Mouse (Mus musculus) spleen, postnatal 14 days (tissue): ENCODE data around the gene Stk16.

Experiments
- DNase-seq, 2 experiments: peaks; one replicate each; pipeline ENCODE4 v3.0.0; 2021 to 2022; ENCODE audit warnings: low spot score in 2 of 2

Stk16 gene

DNA sequence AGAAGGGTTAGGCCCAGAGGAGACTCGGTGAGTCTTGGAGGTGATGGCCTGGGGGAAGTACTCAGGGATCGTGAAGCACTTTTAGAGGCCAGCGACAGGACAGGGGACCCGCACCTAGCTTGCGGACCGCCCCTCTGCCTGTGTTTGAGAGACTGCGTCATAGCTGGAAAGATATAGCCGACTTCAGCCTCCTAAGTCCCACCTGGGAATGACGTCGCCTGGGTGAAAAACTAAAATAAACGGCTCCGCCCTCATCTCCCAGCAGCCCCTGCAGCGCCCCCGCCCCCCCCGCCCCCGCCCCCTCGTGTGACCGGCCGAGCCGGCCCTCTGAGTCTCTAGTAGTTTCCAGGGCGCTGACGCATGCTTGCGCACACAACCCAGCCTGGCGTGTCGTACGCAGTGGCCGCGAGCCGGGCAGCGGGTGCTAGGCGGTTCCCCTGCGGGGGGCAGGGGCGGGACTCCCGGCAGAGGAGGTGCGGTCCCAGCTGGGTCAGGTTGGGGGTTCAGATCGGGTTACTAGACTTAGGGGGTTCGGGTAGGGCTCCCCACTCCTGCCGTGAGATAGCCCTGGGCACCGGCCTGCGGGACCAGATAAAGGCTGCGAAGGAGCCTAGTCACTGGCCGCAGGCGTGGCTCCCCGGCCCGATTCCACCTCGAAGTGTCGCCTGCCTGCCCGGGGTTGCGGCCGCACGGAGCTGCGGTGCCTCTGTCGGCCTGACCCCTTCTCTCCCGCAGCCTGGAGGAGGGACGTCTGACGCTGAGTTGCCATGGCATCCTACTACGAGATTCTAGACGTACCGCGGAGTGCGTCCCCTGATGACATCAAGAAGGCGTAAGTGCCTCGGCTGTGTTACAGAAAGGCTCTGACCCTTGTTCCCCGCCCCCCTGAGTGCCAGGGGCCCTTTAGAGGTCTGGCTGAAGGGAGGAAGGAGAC is 25.7 kb downstream of the Stk16 start, which contains the start of gene Dnajb2:
Gene Dnajb2, plus strand, starts transcription at position 290 of the 934 bp plus-strand sequence.
- DNase-seq: peak; percentile 79 to 82

GRCm38 (mm10) chr1:75239591-75239990 is 29.0 kb downstream of the Stk16 start:
- no peak for DNase-seq

DNA sequence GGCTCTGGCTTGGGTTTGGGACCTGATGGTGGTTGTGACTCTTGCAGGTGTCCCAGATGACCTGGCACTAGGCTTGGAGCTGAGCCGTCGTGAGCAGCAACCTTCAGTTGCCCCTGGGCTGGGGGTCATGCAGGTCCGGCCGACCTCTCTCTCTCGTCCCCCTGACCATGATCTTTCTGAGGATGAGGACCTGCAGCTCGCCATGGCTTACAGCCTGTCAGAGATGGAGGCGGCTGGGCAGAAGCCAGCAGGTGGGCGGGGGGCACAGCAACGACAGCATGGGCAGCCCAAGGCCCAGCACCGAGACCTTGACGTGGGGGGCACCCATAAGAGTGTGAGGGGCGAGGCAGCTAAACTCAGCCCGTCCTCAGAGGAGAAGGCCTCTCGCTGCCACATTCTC is 32.8 kb downstream of the Stk16 start:
- DNase-seq: no peak

DNA sequence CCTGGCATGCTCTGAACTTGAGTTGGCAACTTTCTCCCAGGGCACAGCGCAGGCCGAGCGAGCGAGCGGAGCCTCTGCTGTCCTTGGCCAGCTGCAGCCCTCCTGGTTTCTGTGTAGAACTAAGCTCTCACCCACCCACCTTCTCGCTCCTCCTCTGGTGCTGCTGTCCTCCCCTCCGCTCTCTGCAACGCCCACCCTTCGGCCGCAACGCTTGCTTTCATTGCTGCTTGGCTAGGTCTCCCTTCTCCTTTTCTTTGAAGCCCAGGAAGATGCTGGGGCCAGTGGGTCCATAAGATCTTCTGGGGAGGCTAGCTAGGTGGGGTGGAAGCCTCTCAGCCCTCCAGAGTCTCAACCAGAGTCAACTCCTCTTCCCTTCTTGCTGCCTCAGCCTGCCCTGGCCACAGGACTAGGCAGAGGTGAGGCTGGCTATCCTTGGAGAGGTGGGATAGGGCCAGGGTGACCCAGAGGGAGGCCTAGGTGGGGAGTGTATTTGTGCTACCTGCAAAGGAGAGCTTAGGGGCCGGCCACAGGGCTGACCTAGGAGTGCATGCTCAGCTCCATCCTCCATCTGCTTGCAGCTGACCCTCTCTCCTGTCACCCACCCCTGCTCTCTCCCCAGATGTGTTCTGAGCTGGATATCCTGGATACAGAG is 33.7 kb downstream of the Stk16 start:
- DNase-seq: no peak

GRCm38 (mm10) chr1:75244836-75245235 is 34.2 kb downstream of the Stk16 start:
- DNase-seq: no peak

- no peak for DNase-seq
These were observed 36.7 kb downstream of the Stk16 start for GRCm38 (mm10) chr1:75247071-75247930.

GRCm38 (mm10) chr1:75248041-75248772 is 37.6 kb downstream of the Stk16 start:
- no peak for DNase-seq

DNA sequence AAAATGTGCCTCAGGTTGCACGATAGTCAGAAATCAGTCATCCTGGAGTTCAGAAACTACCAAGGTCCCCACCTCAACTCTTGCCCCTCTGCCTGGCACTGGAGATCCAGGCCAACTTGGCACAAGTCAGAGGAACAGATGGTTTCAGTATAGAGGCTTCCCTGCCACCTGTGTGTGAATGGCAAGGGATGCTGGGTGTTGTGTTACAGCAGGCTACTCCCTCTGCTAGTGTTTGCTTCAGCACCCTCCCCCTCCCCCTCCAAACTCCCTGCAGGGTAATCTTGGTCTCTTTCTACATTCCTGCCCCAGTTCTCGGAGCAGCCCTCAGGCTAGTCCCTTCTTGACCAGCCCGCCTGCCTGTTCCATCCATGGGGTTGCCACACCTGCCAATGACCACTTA is 39.9 kb downstream of the Stk16 start:
- no peak for DNase-seq

DNA sequence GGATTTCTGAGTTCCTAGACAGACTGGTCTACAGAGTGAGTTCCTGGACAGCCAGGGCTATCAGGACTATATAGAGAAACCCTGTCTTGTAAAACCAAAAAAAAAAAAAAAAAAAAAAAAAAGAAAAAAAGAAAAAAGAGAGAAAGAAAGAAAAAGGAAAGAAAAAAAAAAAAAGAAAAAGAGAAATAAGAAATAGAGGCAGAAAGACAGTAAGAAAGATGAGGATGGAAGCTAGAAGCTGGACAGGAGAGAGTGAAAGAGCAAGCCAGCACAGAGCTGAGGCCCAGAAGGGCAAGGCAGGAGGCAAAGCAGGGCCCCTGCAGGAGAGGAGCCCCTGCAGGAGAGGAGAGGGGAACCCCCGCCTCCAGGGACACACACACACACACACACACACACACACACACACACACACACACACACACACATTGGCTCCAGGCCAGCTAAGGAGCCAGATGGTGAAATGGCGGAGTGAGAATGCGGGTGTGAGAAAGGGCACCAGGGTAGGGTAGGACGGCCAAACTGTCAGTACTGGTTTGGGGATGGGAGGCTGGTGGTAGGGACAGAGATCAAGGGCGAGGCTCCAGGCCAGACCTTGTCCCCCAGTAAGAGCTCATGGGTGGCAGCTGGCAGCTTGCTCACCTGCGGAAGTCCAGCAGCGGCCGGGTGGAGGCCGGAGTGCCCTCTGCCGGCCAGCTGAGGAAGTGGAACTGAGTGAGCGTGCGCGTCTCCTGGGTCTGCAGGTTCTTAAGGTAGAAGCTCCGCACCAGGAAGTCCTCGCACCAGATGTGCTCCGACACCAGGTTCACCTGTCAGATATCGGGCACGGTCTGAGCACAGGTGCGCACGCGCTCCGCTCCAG is 40.7 kb downstream of the Stk16 start:
- DNase-seq: peak; percentile 82 to 88

GRCm38 (mm10) chr1:75252308-75252707 is 41.7 kb downstream of the Stk16 start:
- no peak for DNase-seq

GRCm38 (mm10) chr1:75253029-75253428 is 42.4 kb downstream of the Stk16 start:
- no peak for DNase-seq

- peak; percentile 77 to 89 for DNase-seq
These were observed 43.4 kb downstream of the Stk16 start for GRCm38 (mm10) chr1:75253849-75254624.

GRCm38 (mm10) chr1:75254625-75255013 is 44.0 kb downstream of the Stk16 start:
- no peak for DNase-seq

DNA sequence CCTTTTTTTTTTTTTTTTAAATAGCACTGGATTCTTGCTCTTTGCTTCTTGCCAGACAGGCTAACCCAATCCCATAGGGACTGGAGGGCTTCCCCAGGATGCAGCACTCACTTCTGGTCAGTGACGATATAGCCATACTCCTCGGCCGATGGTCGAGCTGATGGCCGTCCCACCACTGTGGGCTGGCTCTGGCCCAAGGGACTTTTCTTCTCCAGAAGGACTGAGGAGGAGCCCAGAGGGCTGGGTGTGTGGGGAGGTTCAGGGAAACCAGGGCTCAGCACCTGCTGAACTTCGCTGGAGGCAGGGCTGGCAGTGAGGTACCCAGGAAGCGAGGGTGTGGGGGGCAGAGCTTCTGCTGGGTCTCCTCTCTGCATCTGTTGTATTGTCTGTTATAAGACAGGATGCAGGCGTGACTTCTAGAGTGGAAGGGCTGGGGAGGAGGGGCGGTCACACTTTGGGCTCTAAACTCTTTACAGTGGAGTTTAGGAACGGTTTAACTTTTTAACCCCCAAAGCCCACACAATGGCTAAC is 44.9 kb downstream of the Stk16 start:
- no peak for DNase-seq

DNA sequence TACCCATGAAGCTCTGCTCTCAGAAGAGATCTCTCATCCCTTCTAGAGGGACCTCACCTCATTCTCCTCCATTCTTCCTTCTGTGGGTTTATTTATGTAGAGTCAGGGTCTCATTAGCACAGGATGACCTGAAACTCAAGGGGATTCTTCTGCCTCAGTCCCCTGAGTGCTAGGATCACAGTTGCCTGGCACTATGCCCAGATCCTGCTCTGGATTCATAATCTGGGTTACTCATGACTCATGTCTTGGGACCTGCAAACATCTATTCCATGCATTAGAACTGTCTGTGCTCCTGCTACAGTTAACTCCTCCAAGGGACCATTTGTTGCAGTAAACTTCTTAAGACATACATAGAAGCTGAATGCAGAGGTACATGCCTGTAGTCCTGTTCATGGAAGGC is 50.6 kb downstream of the Stk16 start:
- no peak for DNase-seq

GRCm38 (mm10) chr1:75262969-75263951 is 52.6 kb downstream of the Stk16 start:
- no peak for DNase-seq

DNA sequence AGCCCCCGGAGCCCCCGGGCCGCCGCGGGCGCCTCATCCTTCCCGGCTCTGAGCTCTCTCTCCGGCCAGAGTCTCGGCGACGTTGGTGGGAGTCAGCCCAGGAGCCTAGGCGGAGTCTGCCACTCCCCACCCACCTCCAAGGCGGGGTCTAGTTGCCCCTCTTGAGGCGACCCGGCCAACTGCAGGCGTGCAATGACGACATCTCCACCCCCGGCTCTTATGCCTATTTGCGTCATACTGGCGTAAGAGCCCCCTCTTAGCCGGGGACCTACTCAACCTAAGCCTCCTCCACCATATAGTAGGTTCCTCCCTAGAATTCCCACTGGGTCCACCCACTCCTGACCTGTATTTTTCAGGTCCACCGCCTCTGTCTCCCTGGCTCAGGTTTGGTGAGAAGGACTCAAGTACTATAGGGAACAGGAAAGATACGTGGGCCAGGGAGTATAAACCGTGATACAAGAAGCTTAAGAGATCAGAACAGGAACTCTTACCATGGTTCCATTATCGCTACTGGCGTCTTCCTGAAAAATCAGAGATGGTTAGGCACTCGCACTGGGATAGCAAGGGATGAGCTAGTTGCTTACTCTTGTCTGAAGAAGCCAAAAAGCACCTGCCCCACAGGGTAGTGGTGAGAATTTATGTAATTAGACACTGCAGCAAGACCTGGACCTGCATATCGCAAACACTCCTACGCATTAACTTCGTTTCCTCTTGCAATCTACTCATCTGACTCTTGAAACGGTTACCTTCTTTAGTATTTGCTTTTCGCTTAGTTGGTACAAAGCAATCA is 53.6 kb downstream of the Stk16 start, which contains the start of gene Ptprn:
Gene Ptprn, minus strand, starts transcription at position 412 of the 790 bp plus-strand sequence.
- no peak for DNase-seq
